Mouse (Mus musculus) spleen, postnatal 10 days (tissue): ENCODE measurements around the gene H2-K1.

Experiments
- DNase-seq, 2 experiments: peaks; one replicate each; pipeline ENCODE4 v3.0.0; 2021 to 2022; ENCODE audit warnings: low spot score in 2 of 2

The H2-K1 gene

DNA sequence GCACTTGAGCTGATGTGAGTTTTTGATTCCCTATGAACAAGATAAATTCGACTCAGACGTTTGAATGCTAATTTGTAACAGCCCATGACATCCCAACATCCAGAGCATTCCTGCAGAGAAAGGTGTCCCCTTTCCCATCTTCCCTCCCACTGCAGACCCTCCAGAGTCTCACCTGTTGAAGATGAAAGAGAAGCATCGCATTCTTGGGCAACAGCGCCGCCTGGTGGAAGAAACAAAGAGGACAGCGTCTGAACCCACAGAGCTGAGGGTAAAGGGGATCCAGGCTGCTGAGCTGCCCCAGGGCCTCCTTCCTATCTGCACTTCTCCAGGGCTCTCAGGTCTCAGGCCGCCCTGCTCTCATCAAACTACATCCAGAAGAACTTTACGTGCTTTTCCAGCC is 18.0 kb downstream of the H2-K1 start:
- peak; percentile 68 to 85 for DNase-seq

- DNase-seq: peak; percentile 50 to 87
Observed at GRCm38 (mm10) chr17:33981192-33981909, 18.8 kb downstream of the H2-K1 start.

- no peak for DNase-seq
Observed at GRCm38 (mm10) chr17:33980181-33981035, 19.7 kb downstream of the H2-K1 start.

DNA sequence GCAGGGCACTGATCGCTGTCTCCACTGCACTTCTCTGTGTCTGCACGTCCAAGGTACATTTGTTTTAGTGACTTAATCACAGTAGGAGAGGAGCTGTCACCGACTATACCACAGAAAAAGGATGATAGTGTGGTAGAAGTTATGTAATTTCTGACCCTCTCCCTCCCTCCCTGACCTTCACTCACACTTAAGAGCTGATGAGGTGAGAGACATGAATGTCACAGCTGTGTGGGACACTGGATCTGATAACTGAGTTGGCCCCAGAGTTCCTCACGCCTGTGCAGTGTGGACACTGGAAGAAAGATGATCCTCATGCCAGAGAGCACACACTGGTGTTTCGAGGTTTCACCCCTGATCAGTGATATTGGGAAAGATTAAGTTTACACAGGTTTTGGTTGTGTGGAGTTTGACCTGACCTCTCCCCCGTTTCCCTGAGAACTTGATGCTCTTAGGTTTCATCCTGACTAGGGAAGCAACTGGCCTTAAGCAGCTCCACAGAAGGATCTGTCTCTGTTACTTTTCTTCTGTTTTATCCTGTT is 20.6 kb downstream of the H2-K1 start:
- DNase-seq: no peak

DNA sequence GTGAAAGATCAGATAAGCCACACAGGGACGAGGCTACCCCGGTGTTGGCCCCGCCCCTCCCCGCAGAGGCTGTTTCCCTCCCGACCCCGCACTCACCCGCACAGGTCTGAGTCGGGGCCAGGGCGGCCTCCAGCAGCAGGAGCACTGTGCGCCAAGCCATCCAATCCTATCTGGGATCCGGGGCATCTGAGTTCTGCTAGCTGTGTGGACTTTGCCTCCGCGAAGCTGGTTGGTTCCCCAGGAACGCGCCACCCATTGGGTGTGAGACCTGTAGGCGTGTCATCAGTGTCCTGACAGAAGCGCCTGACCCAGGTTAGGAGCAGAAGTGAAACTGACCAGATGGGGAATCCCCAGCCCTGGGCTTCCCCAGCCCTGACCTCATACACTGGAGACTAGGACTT is 21.5 kb downstream of the H2-K1 start:
- DNase-seq: peak; percentile 55 to 81

DNA sequence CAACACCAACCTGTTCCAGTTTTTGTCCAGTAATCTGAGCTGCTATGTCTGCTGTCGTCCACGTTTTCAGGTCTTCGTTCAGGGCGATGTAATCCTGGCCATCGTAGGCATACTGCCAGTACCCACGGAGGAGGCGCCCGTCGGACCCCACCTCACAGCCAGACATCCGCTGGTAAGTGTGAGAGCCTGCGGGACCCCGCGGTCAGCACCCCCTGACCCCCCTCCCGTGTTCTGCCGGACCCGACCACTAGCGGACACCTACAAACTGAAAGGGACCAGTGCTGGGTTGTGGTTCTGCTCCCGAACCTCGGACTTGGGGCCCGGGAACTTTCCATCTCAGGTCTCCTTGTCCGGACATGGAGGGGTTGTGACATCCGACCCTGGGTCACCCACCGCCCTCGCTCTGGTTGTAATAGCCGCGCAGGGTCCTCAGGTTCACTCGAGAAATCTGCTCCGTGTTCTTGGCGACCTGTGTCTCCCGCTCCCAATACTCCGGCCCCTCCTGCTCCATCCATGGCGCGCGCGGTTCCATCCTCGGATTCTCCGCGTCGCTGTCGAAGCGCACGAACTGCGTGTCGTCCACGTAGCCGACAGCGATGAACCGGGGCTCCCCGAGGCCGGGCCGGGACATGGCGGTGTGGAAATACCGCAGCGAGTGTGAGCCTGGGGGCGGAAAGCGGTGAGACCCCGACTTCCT is 22.1 kb downstream of the H2-K1 start:
- peak in 1 of 2 experiments; percentile 22 for DNase-seq

DNA sequence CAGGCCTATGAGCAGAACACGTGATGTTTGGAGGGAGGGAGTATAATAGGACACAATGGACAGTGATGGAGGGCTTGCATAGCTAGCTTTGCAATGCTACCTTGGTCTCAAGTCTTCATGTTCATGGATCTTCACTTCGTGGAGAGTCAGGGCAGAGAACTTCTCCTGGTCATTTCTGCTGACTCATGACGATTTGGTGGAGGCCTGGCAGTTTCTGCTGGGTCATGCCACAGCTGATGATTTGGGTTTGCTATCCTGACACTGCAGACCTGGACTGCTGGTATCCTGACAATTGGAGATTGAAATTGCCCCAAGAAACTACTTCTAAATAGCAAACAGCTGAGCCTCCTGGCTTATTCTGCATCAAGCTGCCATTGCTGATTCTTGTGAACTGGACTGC is 26.6 kb downstream of the H2-K1 start:
- DNase-seq: no peak

- DNase-seq: peak in 1 of 2 experiments; percentile 56
Observed at GRCm38 (mm10) chr17:33972691-33973090, 27.5 kb downstream of the H2-K1 start.

- DNase-seq: peak in 1 of 2 experiments; percentile 54
Observed at GRCm38 (mm10) chr17:33969394-33969793, 30.8 kb downstream of the H2-K1 start.

DNA sequence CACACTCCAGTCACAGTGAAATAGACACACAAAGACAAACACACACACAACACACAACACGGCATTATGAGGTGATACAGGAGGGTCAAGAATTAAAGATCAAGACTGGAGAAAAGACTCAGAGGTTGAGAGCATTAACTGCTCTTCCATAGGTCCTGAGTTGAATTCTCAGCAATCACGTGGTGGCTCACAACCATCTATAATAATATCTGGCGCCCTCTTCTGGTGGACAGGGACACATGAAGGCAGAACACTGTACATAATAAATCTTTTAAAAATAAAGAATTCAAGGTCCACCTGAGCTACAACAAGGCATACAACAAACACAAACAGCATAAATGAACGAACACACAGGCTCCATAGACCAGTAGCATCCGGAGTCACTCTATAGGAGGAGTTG is 31.2 kb downstream of the H2-K1 start:
- DNase-seq: peak in 1 of 2 experiments; percentile 66

GRCm38 (mm10) chr17:33968489-33968888 is 31.7 kb downstream of the H2-K1 start:
- peak; percentile 75 to 83 for DNase-seq

GRCm38 (mm10) chr17:33965846-33966550 is 34.1 kb downstream of the H2-K1 start:
- no peak for DNase-seq

GRCm38 (mm10) chr17:33965082-33965845 is 34.9 kb downstream of the H2-K1 start:
- DNase-seq: no peak

GRCm38 (mm10) chr17:33962876-33963275 is 37.3 kb downstream of the H2-K1 start:
- DNase-seq: no peak

- no peak for DNase-seq
Observed at GRCm38 (mm10) chr17:33959948-33960347, 40.2 kb downstream of the H2-K1 start.

- DNase-seq: no peak
Observed at GRCm38 (mm10) chr17:33959135-33959534, 41.0 kb downstream of the H2-K1 start.

GRCm38 (mm10) chr17:33958451-33958850 is 41.7 kb downstream of the H2-K1 start:
- DNase-seq: no peak

DNA sequence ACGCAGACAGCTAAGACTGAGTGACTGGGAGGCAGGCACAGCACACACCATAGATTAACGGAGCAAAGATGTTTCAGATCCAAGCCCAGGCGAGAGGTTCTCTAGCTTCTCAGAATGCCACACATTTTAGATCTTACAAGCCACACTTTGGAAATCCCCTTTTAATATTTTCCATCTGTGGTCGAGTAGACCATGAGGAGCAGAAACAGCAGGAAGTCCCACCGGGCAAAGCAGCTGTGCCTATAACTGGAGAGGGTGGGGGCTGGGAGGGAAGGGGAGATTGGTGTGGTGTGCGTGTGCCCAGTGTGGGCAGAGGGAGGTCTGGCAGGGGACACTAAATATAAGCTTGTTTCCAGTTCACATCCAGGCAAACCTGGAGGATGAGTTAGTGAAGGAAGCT is 42.7 kb downstream of the H2-K1 start:
- no peak for DNase-seq

GRCm38 (mm10) chr17:33956336-33956735 is 43.8 kb downstream of the H2-K1 start:
- no peak for DNase-seq

DNA sequence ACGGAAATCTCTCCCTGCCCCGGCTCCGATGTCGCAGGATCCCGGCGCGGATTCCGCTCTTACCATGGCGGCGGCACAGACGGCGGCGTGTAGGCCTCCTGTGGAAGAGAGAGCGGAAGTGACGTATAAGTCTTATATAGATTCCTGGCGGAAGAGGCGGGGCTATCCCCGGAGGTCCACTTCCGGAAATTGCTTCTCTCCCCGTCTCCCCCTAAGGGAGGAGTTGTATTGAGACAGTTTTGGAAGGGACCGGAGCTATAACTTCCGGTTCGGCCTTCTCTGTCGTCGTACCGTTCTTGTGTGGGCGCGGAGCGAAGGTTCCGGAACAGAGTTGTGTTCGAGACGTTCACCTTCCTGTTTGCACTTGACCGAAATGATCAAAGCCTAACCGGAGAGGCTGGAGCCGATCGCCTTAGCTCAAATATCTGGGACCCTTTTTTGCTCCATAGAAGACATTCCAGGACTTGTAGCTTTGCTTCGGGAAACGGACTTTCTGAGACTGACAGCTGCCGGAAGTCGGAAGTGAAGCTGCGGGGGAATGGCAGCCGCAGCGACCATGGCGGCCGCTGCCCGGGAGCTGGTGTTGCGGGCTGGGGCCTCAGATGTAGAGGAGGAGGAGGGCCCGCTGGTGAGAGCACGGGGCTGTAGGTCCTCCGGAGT is 44.5 kb downstream of the H2-K1 start, which contains the start of the genes Vps52 and Rps18:
TSS of gene Vps52 (plus strand) at position 258 of the 660 bp plus-strand sequence.
TSS of gene Rps18 (minus strand) at position 447 of the 660 bp plus-strand sequence.
- DNase-seq: peak; percentile 95 to 96
